Mouse (Mus musculus) bone marrow, adult 2 months (tissue): ENCODE results near the gene Fndc3b. TPM values are rescaled to one million over a fixed set of nuclear protein-coding genes. Genes with fewer than 3 reads are reported as not detected.

Source experiments
- H3K27ac ChIP-seq: fragments of 200-500 bp; 2 replicates; pipeline ENCODE4 v1.5.1; 2012; ENCODE audit warnings: low read depth, mild to moderate bottlenecking, control low read depth, inconsistent platforms, low read length; ENCODE audit not compliant: control insufficient read depth, poor library complexity, insufficient read depth
- H3K4me1 ChIP-seq: fragments of 200-500 bp; 2 replicates; pipeline ENCODE4 v1.6.1; 2011; ENCODE audit warnings: low read length; ENCODE audit not compliant: control insufficient read depth, insufficient read depth
- H3K4me3 ChIP-seq: fragments of 200-500 bp; replicated peaks from 2 replicates; pipeline ENCODE3; 2011; ENCODE audit warnings: mild to moderate bottlenecking, low read depth, low read length, control low read depth; ENCODE audit not compliant: control insufficient read depth
- CTCF ChIP-seq: fragments of 200-500 bp; IDR thresholded peaks from 2 replicates; pipeline ENCODE4 v1.5.1; 2011; ENCODE audit warnings: low read length, control low read depth; ENCODE audit not compliant: control insufficient read depth, insufficient read depth
- POLR2A ChIP-seq: fragments of 200-500 bp; IDR thresholded peaks from 2 replicates; pipeline ENCODE4 v1.6.1; 2011; ENCODE audit warnings: low read depth, mild to moderate bottlenecking, control low read depth, low read length, borderline replicate concordance; ENCODE audit not compliant: control insufficient read depth
- WGBS: fragments of 180-500 bp; shearing (Covaris S2); methylation state at CpG from one replicate; pipeline ENCODE4 v1.1.7; 2018; 5-methylcytosine and 5-hydroxymethylcytosine counted together
- polyA plus RNA-seq: library from polyadenylated mRNA; stranded (reverse); fragments of >200 nt; gene quantifications from 2 replicates; pipeline ENCODE4 v1.2.4, GENCODE M21; 2011; ENCODE audit warnings: low replicate concordance; ENCODE audit not compliant: missing spikeins, insufficient read depth, insufficient read length

Fndc3b gene
- polyA plus RNA-seq, 1 experiment: 4.2 TPM

DNA sequence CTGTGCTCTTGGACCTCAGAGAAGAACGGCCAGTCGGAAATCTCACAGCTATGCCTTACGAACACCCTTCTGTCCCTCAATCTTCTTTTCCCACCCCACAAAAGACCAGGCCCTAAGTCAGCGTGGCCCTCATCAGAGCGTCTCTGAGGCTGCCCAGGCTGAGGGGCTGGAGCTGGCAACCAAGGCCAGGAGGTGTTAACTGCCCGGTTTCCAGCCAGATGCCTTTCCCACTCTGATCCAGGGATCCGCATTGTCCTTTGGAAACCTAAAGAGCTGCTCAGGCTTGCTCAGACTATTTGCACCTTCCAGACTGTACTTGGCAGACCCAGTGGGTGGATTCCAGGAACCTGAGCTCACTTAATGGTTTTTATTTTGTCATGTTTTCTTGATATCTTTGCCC lies 180.7 kb downstream of the Fndc3b start:
- H3K4me3 ChIP-seq: no peak overlapping the region
- 87% methylated on average over 7 of the region's 7 CpGs for WGBS
- H3K4me1 ChIP-seq: no peaks in the 10 kb centered on the region
- TF ChIP-seq POLR2A (no peak), CTCF (no peak)
- H3K27ac ChIP-seq: no peak overlapping the region

- 85% methylated on average over 14 of the region's 14 CpGs for WGBS
These were observed 181.7 kb downstream of the Fndc3b start for GRCm38 (mm10) chr3:27529221-27530051.

GRCm38 (mm10) chr3:27526991-27527390 lies 184.1 kb downstream of the Fndc3b start:
- no peak for TF ChIP-seq POLR2A
- no peak for TF ChIP-seq CTCF
- Histone ChIP-seq H3K4me3 (no peak overlapping the region), H3K27ac (no peak overlapping the region), H3K4me1 (no peaks in the 10 kb centered on the region)
- WGBS: 81% methylated on average over 3 of the region's 3 CpGs

More at GRCm38 (mm10) chr3:27529221-27530051, 181.7 kb downstream of the Fndc3b start:
- Histone ChIP-seq H3K27ac (no peak overlapping the region), H3K4me3 (no peak overlapping the region), H3K4me1 (no peaks in the 10 kb centered on the region)
- TF ChIP-seq CTCF (no peak), POLR2A (no peak)

DNA sequence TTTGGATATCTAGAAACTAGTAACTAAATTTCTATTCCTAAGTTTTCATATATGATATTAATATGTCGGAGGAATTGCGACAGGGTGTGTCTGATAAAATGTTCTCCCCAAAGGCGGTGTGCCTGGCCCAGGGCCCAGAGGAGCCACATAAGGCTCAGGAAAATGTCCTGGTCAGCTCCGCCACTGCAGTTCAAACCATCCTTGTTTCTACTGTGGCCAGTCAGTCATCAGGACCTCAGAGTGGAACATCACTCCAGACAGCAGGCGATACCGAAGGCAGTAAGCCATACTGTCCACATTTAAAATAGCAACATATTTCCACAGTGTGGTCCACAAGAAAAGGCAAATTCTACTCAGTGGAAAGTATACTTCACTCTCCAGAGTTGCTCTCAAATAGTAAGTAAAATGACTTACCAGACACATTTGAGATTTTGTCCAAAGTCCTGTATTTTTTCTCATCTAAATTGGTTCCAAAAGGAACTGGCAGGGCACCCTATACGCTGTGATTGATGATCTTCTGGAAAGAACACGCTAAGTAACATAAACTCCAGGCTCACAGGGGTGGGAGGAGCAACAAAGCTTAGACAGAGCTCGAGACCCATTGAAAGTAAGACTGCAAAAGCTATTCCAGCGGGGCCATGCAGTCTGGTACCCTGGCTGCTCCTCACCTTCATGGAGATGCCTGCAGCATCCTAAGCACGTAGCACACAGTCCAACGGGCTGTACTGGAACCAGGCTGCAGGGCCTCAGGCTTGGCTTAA lies 187.8 kb downstream of the Fndc3b start:
- no peak overlapping the region for H3K27ac ChIP-seq
- TF ChIP-seq CTCF (no peak), POLR2A (no peak)
- H3K4me3 ChIP-seq: no peak overlapping the region
- WGBS: 85% methylated on average over 12 of the region's 12 CpGs
- no peaks in the 10 kb centered on the region for H3K4me1 ChIP-seq

DNA sequence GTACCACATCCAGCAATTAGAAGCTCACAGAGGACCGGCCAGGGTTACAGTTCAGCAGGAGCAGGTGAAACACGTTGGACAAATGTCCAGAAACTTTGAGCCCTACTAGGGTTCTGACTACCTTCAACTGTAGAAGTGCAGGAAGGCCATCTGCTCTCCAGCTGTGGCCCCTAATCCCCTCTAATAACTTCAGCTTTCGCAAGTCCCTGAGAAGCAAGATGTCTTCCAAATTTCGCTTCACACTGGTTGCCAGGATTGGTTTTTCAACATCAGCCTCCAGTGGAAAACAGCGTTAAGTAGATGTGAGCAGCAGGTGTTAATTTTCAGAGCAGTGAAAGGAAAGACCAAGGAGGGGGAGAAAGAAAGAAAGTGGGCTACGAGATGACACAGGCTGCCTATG lies 190.7 kb downstream of the Fndc3b start:
- WGBS: 74% methylated on average over 6 of the region's 6 CpGs
- Histone ChIP-seq H3K4me3 (no peak overlapping the region), H3K4me1 (no peaks in the 10 kb centered on the region), H3K27ac (no peak overlapping the region)
- TF ChIP-seq POLR2A: no peak
- no peak for TF ChIP-seq CTCF

DNA sequence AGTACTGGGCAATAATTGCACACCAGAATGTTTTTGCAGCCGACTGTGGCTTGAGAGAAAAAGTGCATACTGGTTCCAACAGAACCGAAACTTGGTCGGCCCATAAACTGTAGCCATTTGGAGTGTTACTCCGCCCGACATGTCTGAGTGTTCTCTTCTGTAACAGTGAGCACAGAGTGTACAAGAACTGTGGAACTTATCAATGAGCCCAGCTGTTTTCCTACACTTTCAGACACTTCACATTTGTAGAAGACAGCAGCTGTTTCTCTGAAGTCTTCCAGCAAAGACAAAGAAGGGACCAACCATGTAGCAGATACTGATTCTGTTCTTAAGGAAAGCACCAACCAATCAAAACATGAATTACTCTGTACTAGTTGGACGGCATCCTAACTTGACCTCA lies 191.6 kb downstream of the Fndc3b start:
- Histone ChIP-seq H3K27ac (no peak overlapping the region), H3K4me1 (no peaks in the 10 kb centered on the region; the same call in 1 of the 2 replicates), H3K4me3 (no peak overlapping the region)
- 68% methylated on average over 6 of the region's 6 CpGs for WGBS
- TF ChIP-seq CTCF (no peak), POLR2A (no peak)

GRCm38 (mm10) chr3:27518935-27519334 lies 192.2 kb downstream of the Fndc3b start:
- Histone ChIP-seq H3K4me3 (no peak overlapping the region), H3K27ac (no peak overlapping the region), H3K4me1 (no peaks in the 10 kb centered on the region; the same call in 1 of the 2 replicates)
- WGBS: 84% methylated on average over 9 of the region's 9 CpGs
- TF ChIP-seq POLR2A (no peak), CTCF (no peak)

GRCm38 (mm10) chr3:27516536-27516935 lies 194.6 kb downstream of the Fndc3b start:
- Histone ChIP-seq H3K4me1 (no peaks in the 10 kb centered on the region; the same call in 1 of the 2 replicates), H3K4me3 (no peak overlapping the region), H3K27ac (no peak overlapping the region)
- 70% methylated on average over 5 of the region's 5 CpGs for WGBS
- TF ChIP-seq POLR2A (no peak), CTCF (no peak)

- Histone ChIP-seq H3K27ac (no peak overlapping the region), H3K4me3 (no peak overlapping the region), H3K4me1 (no peaks in the 10 kb centered on the region; the same call in 1 of the 2 replicates)
- WGBS: 81% methylated on average over 10 of the region's 10 CpGs
- no peak for TF ChIP-seq POLR2A
- no peak for TF ChIP-seq CTCF
These were observed 199.3 kb downstream of the Fndc3b start for GRCm38 (mm10) chr3:27511765-27512164.
